Mouse (Mus musculus): ENCODE data around the gene Ptprd.

DNA sequence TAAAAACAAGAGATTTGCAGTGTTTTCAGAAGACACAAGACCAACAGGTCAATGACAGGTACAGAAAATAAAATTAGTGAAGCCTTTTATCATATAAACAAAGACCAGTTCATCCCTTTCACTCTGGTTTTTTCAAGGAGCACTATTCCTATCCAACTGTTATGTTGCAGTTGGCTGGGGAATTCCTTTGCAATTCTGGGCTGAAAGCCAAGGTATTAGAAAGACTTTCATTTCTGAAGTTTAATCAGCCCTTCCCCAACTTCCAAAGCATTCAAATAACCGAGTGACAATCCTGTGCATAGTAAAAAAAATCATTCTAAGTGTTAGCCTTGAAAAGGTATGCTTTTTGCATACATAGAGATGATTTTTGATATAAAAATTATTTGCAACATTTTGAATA lies 61.2 kb downstream of the Ptprd start:
- no peak for TF ChIP-seq CTCF (IDR thresholded peaks at IDR 0.05; ENCODE audit: low read depth, low read length)
- no peak for TF ChIP-seq POLR2AphosphoS5 (IDR thresholded peaks at IDR 0.05; ENCODE audit: insufficient replicate concordance, low read depth, low read length)

Measured in G1E (cell line).